Mouse (Mus musculus) gastrocnemius, adult 2 months (tissue): ENCODE measurements at regions not wholly inside any gene's neighbourhood (a gene's known extent, or its start where the extent isn't known, plus 50 kb on each side); places are given as distances from the start of the nearest gene placed in this dataset.

Source experiments
- DNase-seq: peaks from one replicate; pipeline ENCODE4 v3.0.0; 2022
- H3K27ac ChIP-seq: fragments of 200-600 bp; 2 replicates; pipeline ENCODE4 v1.8.1; 2022; ENCODE audit warnings: mild to moderate bottlenecking
- H3K4me3 ChIP-seq: fragments of 200-600 bp; 2 replicates; pipeline ENCODE4 v1.8.1; 2022; ENCODE audit warnings: mild to moderate bottlenecking, moderate library complexity
- CTCF ChIP-seq: fragments of 200-600 bp; IDR thresholded peaks from 2 replicates; pipeline ENCODE4 v1.8.1; 2022; ENCODE audit warnings: antibody characterized with exemption, mild to moderate bottlenecking, moderate library complexity
- intact Hi-C: fragments of 180-260 bp; cut with DNase I; formaldehyde crosslinking; loops from one replicate; pipeline ENCODE4 v1.15.1; 2025

DNA sequence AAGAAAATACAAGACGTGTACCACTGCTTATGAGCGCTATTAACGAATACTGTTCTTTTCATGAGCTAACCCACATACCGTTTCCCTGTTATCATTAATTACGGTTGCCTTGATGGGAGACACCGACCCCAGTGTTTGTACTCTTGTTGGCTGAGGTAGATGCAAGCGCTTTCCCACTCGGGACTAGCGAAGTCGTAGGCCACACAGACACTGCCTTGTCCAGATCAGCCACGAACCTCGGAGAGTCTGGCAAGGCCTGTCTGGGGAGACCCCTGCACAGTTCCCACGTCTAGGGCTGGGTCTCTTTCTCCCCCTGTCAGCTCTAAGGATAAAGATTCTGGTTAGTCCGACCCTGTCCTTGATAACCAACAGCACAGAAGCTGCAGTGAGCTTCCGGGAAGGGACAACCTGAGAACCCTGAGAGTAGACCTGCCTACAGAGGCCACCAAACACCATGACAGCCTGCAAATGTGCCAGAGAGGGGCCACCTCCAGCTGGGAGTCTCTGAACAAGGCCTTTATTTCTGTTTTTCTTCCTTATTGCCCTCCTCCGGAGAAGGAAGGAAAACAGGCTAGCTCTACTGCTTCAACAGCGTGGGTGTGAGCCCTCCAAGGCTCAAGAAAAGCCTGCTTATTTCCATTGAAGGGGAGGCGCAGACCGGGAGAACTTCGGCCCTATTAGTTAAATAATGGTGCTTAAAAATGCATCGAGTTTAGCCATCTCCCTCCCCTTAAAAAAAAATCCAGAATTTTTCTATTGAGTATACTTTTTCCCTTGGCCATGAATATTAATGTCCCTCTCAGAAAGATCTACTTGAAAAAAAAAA lies 209.8 kb downstream of the Gm26897 start:
- DNase-seq = no peak
- no peak overlapping the region for H3K27ac ChIP-seq
- H3K4me3 ChIP-seq = no peak overlapping the region
- TF ChIP-seq CTCF = no peak
- intact Hi-C loops = no loop called here

DNA sequence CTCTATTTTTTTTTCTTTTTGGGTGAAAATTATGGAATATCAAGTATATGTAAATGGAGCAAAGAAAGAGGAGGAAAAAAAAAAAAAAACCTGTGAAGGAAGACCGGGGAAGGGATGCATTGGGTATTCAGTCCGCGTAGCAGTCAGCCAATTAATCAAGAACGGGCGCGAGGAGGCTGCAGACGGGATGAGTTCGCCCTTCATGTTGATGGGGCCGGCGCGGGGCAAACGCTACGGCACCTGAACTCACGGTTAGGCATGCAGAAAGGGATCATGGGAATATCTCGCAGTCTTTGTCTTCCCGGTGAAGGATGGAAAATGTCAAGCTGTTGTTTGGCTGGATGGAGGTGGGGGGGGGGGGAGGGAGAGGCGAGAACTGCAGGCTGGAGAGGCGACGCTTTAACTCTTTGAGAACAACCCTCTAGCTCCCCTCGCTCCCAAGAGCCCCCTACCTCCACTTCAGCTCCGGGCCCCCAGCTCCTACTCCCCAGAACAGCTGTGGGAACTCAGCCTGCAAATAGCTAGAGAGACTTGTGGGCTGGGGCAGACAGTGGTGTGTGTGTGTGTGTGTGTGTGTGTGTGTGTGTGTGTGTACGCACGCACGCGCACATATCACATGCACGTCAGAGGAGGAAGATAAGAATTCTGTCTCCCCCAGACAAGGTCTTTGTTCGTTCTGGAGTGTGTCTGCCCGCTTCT lies 210.7 kb downstream of the Gm26897 start:
- Histone ChIP-seq H3K4me3 (no peak overlapping the region), H3K27ac (no peak overlapping the region)
- intact Hi-C loops = no loop called here
- DNase-seq = no peak
- TF ChIP-seq CTCF = no peak

DNA sequence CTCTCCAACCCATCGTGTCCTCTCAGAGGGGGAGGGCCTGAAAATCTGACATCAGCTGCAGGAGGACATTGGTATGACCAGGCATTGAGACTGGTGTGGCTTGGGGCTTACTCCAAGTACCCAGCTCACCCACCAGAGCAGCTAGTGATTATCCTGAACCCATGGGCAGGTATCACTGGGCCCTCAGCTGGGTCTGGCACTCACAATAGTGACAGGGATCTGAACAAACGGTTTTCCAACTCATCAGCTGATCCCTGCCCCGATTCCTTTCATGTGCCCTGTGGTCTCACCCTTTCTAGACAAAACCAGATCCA lies 211.2 kb downstream of the Gm26897 start:
- Histone ChIP-seq H3K27ac (no peak overlapping the region), H3K4me3 (no peak overlapping the region)
- no peak for TF ChIP-seq CTCF
- intact Hi-C loops = no loop called here
- no peak for DNase-seq

DNA sequence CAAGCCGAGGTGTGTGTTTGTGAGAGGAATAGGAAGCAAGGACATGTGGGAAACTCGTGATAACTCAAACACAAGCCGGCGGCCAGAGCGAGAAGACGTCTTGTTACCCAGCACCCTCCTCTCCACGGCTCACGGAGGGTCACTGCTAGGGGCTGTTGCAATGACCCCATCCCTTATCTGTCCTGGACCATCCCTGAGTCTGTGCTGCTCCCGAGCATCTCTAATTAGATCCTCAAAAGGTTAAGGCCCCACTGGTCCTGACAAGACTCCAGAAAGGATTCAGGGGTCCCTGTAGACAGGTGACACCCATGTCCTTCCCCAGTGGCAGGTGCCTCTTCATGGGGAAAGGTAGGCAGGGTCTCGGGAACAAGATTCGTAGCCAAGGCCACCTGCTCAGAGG lies 212.6 kb downstream of the Gm26897 start:
- H3K4me3 ChIP-seq = no peak overlapping the region
- DNase-seq = no peak
- intact Hi-C loops = no loop called here
- no peak for TF ChIP-seq CTCF
- H3K27ac ChIP-seq = no peak overlapping the region

DNA sequence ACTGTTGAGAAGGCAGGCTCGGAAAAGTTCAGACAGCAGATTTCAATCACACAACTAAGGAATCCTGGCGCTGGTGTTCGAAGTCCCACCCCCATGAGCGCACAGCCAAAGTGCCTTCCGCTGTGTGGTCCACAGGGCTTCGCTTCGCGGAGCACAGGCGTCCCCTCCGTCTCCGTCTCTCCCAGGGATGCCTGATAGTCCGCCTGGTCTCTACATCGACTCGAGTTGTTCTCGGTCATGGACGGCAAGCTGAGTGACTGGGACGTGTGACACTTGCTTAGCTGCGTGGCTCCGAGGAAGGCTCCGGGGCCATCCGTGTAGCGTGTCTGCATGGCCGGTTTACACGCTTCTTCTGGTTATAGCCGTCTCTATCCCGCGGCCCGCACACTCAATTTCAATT lies 224.0 kb downstream of the Gm26897 start:
- intact Hi-C loops = no loop called here
- no peak for DNase-seq
- Histone ChIP-seq H3K4me3 (peak overlapping the region; percentile 43), H3K27ac (no peak overlapping the region)
- TF ChIP-seq CTCF = no peak

DNA sequence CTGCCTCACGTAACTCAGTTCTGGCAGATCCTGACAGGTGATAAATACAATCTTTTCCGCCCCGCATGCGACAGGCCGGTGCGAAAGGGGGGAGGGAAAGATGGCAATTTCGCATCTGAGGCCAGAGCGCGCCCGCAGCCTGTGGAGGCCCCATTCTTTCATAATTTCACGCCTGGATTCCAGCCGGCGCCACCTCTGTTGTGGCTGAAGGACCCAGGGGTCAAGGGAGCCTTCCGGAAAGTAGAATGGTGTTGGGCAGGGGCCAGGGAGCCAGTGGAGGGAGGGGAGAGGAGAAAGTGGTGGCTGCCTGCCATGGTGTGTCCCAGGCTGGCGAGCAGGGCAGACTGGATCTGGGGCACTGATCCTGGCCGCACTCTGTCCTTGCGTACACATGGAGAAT lies 224.5 kb downstream of the Gm26897 start:
- intact Hi-C loops = no loop called here
- Histone ChIP-seq H3K4me3 (peak overlapping the region; percentile 43), H3K27ac (no peak overlapping the region)
- TF ChIP-seq CTCF = no peak
- DNase-seq = peak; percentile 39

DNA sequence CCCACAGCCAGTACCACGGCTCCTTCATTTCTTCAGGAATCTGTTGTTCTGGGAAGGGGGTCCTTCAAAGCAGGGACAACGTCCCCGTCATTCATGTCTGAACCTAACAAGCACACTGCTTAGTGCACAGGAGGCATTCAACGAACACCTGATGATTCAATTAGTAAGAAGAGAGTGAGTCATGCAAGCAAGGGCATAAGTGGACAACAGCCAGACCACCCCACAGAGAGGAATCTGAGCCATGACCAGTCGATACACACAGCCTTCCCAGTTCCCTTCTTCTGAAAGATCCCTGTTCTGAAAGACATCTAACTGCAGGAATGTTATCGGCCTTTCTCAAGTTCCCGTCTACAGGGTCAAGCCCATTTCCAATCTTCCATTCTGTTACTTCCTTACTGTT lies 231.6 kb downstream of the Gm26897 start:
- Histone ChIP-seq H3K27ac (no peak overlapping the region), H3K4me3 (no peak overlapping the region)
- no peak for TF ChIP-seq CTCF
- no peak for DNase-seq
- intact Hi-C loops = no loop called here

DNA sequence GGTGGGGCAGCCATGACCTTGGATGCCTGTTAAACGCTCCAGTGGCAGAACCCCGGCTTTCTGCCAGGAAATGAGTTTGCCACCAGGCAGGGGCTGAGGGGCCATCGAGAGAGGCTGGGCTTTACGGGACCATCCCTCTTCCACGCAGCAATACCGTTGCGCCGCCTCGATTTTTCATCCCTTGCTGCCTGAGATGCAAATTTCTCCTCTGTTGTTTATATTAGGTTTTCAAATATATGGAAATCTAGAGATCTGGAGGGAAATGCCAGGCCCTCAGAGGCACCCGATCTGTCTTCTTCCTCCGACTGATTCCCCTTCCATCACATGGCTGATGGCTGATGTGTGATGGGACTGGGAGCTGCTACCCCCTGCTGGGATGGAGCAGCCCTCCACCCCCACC lies 234.4 kb downstream of the Gm26897 start:
- no peak for TF ChIP-seq CTCF
- DNase-seq = no peak

DNA sequence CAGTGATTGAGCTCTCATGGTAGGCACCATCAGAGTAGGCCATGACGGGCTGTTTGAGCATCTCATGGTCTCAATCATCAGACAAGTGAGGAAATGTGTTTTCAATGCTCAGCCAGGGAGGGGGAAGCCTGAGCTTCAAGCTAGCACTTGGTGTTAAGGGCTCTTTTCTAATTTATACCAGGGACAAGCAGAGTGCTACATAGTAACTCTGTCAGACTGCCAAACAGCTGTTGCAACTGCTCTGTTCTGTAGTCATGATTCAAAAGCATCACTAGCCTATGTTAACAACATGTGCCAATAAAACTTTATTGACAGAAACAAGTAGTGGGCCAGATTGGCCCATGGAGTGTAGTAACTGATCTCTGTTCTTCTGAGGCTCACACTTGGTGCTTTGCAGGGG lies 235.0 kb downstream of the Gm26897 start:
- intact Hi-C loops = no loop called here
- Histone ChIP-seq H3K27ac (no peak overlapping the region), H3K4me3 (no peak overlapping the region)
- no peak for TF ChIP-seq CTCF
- DNase-seq = no peak

More for the DNA sequence above, 234.4 kb downstream of the Gm26897 start:
- Histone ChIP-seq H3K27ac (no peak overlapping the region), H3K4me3 (no peak overlapping the region)
- intact Hi-C loops = no loop called here

DNA sequence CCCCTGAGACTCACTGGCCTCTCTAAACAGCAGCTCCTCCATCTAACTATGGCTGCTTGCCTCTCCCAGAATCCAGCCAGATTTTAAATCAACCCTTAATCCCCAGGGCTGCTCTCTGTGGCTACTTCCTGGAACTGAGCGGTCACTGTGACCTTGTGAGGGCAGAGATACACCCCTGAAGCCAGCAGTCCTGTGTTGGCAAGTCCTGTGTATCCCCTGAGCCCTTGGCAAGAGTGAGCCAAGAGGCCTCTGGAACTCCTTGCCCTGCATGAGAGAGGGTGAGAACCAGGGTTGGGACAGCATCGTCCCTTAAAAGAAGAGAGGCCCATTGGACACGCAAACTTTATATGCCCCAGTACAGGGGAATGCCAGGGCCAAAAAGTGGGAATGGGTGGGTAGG lies 237.5 kb downstream of the Gm26897 start:
- peak overlapping the region; percentile 2 for H3K27ac ChIP-seq
- no peak overlapping the region for H3K4me3 ChIP-seq
- no peak for TF ChIP-seq CTCF
- intact Hi-C loops = no loop called here
- DNase-seq = no peak

DNA sequence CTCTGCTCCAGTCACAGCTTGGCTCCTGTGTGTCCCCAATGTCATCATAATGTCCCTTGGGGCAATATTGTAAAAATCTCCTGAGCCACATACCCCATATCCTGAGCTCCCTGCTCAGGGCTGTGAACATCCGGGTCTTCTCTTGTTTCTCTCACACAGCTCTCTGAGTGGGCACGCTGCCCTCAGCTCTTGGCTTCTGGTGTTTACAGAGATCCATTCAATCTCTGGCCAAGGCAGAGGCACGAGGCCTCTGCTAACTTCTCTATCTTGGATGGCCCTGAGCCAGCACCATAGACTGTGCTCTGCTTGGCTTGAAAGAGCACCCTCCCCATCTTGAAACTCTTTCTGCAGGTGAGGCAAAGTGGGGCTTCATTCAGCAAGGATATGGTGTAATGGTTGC lies 238.2 kb downstream of the Gm26897 start:
- no peak for TF ChIP-seq CTCF
- DNase-seq = peak; percentile 35
- intact Hi-C loops = no loop called here
- Histone ChIP-seq H3K27ac (peak overlapping the region; percentile 46), H3K4me3 (no peak overlapping the region)

DNA sequence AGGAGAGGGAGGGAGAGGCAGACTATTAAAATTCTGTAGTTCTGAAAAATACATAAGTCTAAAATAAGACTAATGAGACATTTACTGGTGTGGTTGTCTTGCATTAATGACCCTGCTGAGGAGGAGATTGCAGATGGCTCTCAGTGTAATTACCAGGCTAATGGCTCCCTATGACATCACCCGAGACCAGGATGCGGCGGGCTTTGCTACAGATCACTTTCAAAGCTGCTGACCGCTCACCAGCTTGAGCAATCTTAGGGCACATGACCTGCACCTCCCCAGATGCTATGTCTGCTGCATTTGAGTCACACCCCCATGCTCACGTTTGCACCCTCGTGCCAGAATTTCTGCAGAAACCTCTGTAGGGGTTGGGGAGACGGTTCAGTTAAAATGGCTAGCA lies 242.0 kb downstream of the Gm26897 start:
- Histone ChIP-seq H3K4me3 (no peak overlapping the region), H3K27ac (no peak overlapping the region)
- no peak for DNase-seq
- intact Hi-C loops = no loop called here
- TF ChIP-seq CTCF = no peak

DNA sequence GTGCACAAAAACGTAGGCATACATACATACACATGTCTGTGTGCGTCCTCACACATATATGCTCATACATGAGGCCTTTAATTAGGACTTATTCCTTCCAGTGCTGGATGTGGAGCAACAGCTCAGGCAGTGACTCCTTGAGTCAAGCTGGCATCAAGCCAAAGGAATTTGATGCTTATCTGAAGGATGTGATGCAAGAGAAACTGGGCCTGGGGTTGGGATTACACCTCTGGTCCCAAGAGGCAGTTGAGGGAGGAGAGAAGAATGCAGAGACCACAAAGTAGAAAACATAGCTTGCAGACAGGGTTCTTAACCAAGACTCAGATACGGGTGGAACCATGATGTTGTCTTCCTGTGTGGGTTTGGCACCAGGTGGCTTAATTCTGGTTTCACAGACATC lies 245.9 kb downstream of the Gm26897 start:
- no peak overlapping the region for H3K4me3 ChIP-seq
- intact Hi-C loops = no loop called here

DNA sequence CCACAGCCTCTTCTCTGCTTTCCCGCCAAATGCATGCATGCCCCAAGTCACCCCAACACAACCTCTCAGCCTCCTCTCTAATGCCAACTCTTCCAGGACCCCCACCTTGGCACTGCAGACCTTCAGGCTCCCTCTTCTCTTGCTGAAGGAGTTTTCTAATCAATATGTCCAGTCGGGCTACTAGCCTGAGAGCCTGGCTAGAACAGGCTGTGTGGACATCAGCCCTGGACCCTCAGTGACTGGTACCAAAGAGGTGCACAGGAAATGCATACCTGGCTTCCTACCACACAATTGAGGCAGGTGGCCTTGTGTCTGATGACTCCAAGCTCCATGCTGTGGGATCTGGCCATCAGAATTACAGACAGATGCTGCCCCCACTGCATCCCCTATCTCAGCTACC lies 248.4 kb downstream of the Gm26897 start:
- DNase-seq = no peak
- Histone ChIP-seq H3K4me3 (no peak overlapping the region), H3K27ac (no peak overlapping the region)
- TF ChIP-seq CTCF = no peak
- intact Hi-C loops = no loop called here

More for the DNA sequence above, 245.9 kb downstream of the Gm26897 start:
- TF ChIP-seq CTCF = no peak
- no peak for DNase-seq
- no peak overlapping the region for H3K27ac ChIP-seq
